Mouse (Mus musculus) G1E (cell line): ENCODE data around the gene Cxcl14. TPM values are rescaled to one million over a fixed set of nuclear protein-coding genes. Genes with fewer than 3 reads are reported as not detected.

Experiments used
- ATAC-seq: 2 replicates; pipeline ENCODE4 v1.8.0; 2016; ENCODE audit warnings: mild to moderate bottlenecking; ENCODE audit not compliant: insufficient number of reproducible peaks, poor library complexity, low FRiP score, severe bottlenecking; ENCODE audit errors: extremely low read depth
- DNase-seq: peaks from one replicate; pipeline ENCODE4 v3.0.0; 2012; ENCODE audit warnings: low spot score
- H3K27me3 ChIP-seq: 2 replicates; pipeline ENCODE4 v1.6.1; 2012; ENCODE audit warnings: mild to moderate bottlenecking, low read length, inconsistent platforms; ENCODE audit not compliant: insufficient read depth
- H3K36me3 ChIP-seq: replicated peaks from 2 replicates; pipeline ENCODE3; 2012; ENCODE audit warnings: mild to moderate bottlenecking, inconsistent platforms
- H3K4me1 ChIP-seq: 2 replicates; pipeline ENCODE4 v1.6.1; 2012; ENCODE audit warnings: low read depth, low read length, inconsistent platforms, mixed read lengths; ENCODE audit not compliant: insufficient read depth
- H3K4me3 ChIP-seq: 2 replicates; pipeline ENCODE4 v1.5.1; 2012; ENCODE audit warnings: low read depth, mild to moderate bottlenecking, inconsistent platforms, low read length, moderate library complexity, mixed read lengths
- H3K9me3 ChIP-seq: replicated peaks from 2 replicates; pipeline ENCODE4 v1.6.1; 2012; ENCODE audit warnings: inconsistent platforms
- CTCF ChIP-seq: IDR thresholded peaks from 2 replicates; pipeline ENCODE4 v1.5.1; 2012; ENCODE audit warnings: low read depth, low read length, inconsistent platforms, mixed read lengths
- GATA1 ChIP-seq: IDR thresholded peaks from 2 replicates; pipeline ENCODE4 v1.6.1; 2012; ENCODE audit warnings: borderline replicate concordance, low read length, inconsistent platforms, mixed read lengths
- GATA2 ChIP-seq: IDR thresholded peaks from 2 replicates; pipeline ENCODE4 v1.6.1; 2012; ENCODE audit warnings: low read depth, low read length, inconsistent platforms, borderline replicate concordance
- POLR2AphosphoS5 ChIP-seq: IDR thresholded peaks from 2 replicates; pipeline ENCODE4 v1.6.1; 2012; ENCODE audit warnings: low read depth, low read length, inconsistent platforms; ENCODE audit not compliant: insufficient replicate concordance
- TAL1 ChIP-seq: conservative IDR thresholded peaks from 2 replicates; pipeline ENCODE4 v1.6.1; 2012; ENCODE audit warnings: low read depth, low read length, inconsistent platforms, mixed read lengths
- polyA plus RNA-seq: library from polyadenylated mRNA; stranded (reverse); fragments of >175 nt; gene quantifications from 2 replicates; pipeline ENCODE4 v1.2.3, GENCODE M21; 2012
- total RNA-seq, 2 experiments: library from RNA; stranded (forward) in 1 of 2; stranded (reverse) in 1 of 2; fragments of 200-1000 nt in 1 of 2; fragments of >200 nt in 1 of 2; fragmentation: Nextera tagmentation in 1 of 2; gene quantifications; 2 replicates each; pipeline ENCODE4 v1.2.3; 2014 to 2017

Cxcl14 gene
- total and polyA plus RNA-seq, 3 experiments, result not detected

GRCm38 (mm10) chr13:56327779-56328178 lies 31.4 kb upstream of the Cxcl14 start:
- no peaks in the 10 kb centered on the region for H3K4me1 ChIP-seq
- H3K27me3 ChIP-seq, result no peaks in the 10 kb centered on the region
- no peak for ATAC-seq
- peaks cover 69% of the 10 kb centered on the region for H3K9me3 ChIP-seq
- H3K36me3 ChIP-seq, result no peaks in the 10 kb centered on the region
- DNase-seq, result no peak
- H3K4me3 ChIP-seq, result no peak overlapping the region
- no peak for TF ChIP-seq GATA2

DNA sequence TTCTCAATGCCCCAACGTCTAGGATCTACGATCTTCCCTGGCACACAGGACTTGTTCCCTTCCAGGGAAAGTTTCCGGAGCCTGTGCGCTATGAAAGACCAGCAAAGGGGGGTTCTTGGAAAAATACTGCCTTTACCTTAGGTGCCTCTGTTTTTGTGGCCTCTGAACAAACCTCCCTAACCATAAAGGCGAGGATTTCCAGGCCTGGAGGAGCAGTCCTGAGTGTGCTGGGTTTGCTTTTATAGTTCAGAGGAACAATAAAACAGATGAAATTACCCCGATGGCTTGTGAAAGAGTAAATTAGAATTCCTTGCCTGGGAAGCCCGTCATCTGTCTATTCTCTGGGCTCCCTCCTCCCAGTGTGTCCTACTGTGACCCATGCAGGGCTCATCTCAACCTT lies 25.3 kb upstream of the Cxcl14 start:
- peaks cover 69% of the 10 kb centered on the region for H3K9me3 ChIP-seq
- DNase-seq (no peak), ATAC-seq (no peak)
- no peaks in the 10 kb centered on the region for H3K4me1 ChIP-seq
- H3K36me3 ChIP-seq, result no peaks in the 10 kb centered on the region
- H3K4me3 ChIP-seq, result no peak overlapping the region
- no peak for TF ChIP-seq TAL1
- no peak for TF ChIP-seq GATA2
- TF ChIP-seq GATA1, result no peak
- no peak for TF ChIP-seq CTCF
- no peak for TF ChIP-seq POLR2AphosphoS5
- no peaks in the 10 kb centered on the region for H3K27me3 ChIP-seq

- ATAC-seq (no peak), DNase-seq (no peak)
- no peaks in the 10 kb centered on the region for H3K27me3 ChIP-seq
- no peaks in the 10 kb centered on the region for H3K4me1 ChIP-seq
- no peak overlapping the region for H3K4me3 ChIP-seq
- H3K9me3 ChIP-seq, result peaks cover 75% of the 10 kb centered on the region
- no peaks in the 10 kb centered on the region for H3K36me3 ChIP-seq
- TF ChIP-seq POLR2AphosphoS5 (no peak), GATA2 (no peak), GATA1 (no peak), TAL1 (no peak), CTCF (no peak)
These were observed 20.6 kb upstream of the Cxcl14 start for GRCm38 (mm10) chr13:56316930-56317329.

DNA sequence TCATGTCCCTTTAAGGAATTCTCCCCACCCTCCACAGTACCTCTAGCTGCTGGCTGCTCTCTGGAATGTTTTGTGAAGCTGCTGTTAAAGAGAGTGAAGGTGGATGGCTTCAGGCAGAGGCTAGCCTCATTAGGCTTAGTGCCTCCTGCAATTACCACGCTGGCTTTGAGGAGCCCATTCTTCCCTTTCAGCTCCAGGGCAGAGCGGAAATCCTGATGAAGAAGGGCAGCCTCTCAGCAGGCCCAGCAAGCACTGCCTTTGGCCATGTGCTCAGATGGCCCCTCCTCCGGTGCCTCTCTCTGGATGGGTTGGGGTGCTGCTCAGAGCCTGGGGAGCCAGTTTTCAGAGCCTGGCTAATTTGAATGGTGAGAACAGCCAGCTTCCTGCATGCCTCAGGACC lies 18.9 kb upstream of the Cxcl14 start:
- H3K9me3 ChIP-seq, result peaks cover 82% of the 10 kb centered on the region
- TF ChIP-seq GATA2, result no peak
- TF ChIP-seq TAL1, result no peak
- TF ChIP-seq POLR2AphosphoS5, result no peak

DNA sequence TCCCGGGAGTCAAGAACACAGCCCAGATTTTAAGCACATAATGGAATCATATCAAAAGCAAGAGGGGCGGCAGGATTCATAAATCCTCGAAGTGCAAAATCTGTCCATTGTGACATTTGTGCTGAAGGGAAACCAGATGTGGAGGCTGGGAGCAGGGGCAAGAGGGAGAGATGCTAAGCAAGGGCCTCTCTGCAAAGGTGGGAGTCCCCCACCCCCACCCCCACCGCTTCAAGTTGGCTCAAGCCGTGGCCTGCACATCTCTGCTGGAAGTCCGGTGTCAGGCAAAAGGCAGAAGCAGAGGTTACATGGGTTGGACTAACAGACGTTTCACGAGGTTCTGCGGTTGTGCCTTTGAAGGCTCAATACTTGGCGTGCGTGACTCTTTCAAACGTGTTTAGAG lies 8.7 kb upstream of the Cxcl14 start:
- ATAC-seq, result no peak
- TF ChIP-seq POLR2AphosphoS5 (no peak), TAL1 (no peak), GATA2 (no peak), CTCF (no peak), GATA1 (no peak)
- Histone ChIP-seq H3K27me3 (no peaks in the 10 kb centered on the region), H3K4me1 (no peaks in the 10 kb centered on the region), H3K36me3 (no peaks in the 10 kb centered on the region), H3K9me3 (peaks cover 76% of the 10 kb centered on the region), H3K4me3 (no peak overlapping the region)
- no peak for DNase-seq

More for the DNA sequence above, 18.9 kb upstream of the Cxcl14 start:
- ATAC-seq, result no peak
- Histone ChIP-seq H3K4me3 (no peak overlapping the region), H3K27me3 (no peaks in the 10 kb centered on the region), H3K36me3 (no peaks in the 10 kb centered on the region), H3K4me1 (no peaks in the 10 kb centered on the region)
- DNase-seq, result no peak

GRCm38 (mm10) chr13:56304453-56304852 lies 8.1 kb upstream of the Cxcl14 start:
- Histone ChIP-seq H3K9me3 (peaks cover 79% of the 10 kb centered on the region), H3K27me3 (no peaks in the 10 kb centered on the region)
- DNase-seq, result no peak

DNA sequence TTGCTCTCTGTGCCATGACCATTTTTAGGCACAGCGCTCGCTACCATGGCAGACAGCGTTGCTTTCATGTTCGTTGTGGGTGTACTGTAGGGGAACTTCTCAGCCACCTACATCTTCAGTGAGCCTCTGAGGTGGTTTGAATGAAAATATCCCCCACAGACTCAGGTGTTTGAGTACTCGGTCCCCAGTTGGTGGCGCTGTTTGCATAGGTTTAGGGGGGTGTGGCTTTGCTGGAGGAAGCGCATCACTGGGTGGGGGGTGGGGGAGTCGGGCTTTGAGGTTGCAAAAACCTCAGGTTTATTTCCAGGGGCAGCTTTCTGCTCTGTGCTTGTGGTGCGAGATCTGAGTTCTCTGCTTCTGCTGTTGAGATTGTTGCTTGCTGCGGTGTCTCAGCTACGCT lies 3.0 kb upstream of the Cxcl14 start:
- H3K4me3 ChIP-seq, result 0 out of 2 replicates have a peak overlapping the region, but pooled peaks have one; percentile 22
- no peak for DNase-seq
- no peaks in the 10 kb centered on the region for H3K36me3 ChIP-seq
- peaks cover 82% of the 10 kb centered on the region for H3K9me3 ChIP-seq
- H3K27me3 ChIP-seq, result no peaks in the 10 kb centered on the region
- ATAC-seq, result no peak
- no peak for TF ChIP-seq POLR2AphosphoS5
- no peak for TF ChIP-seq GATA2
- TF ChIP-seq TAL1, result no peak
- no peak for TF ChIP-seq GATA1
- H3K4me1 ChIP-seq, result no peaks in the 10 kb centered on the region

More at GRCm38 (mm10) chr13:56304453-56304852, 8.1 kb upstream of the Cxcl14 start:
- Histone ChIP-seq H3K4me1 (no peaks in the 10 kb centered on the region), H3K36me3 (no peaks in the 10 kb centered on the region), H3K4me3 (no peak overlapping the region)
- TF ChIP-seq GATA1, result no peak
- TF ChIP-seq TAL1, result no peak
- TF ChIP-seq CTCF, result no peak
- TF ChIP-seq GATA2, result no peak
- no peak for ATAC-seq
